Mouse (Mus musculus): ENCODE measurements around the gene Prtn3. TPM values are rescaled to one million over a fixed set of nuclear protein-coding genes. Genes with fewer than 3 reads are reported as not detected.

Gene Prtn3
- polyA plus RNA-seq, 1 experiment from 2014 or later: 3.5 TPM

DNA sequence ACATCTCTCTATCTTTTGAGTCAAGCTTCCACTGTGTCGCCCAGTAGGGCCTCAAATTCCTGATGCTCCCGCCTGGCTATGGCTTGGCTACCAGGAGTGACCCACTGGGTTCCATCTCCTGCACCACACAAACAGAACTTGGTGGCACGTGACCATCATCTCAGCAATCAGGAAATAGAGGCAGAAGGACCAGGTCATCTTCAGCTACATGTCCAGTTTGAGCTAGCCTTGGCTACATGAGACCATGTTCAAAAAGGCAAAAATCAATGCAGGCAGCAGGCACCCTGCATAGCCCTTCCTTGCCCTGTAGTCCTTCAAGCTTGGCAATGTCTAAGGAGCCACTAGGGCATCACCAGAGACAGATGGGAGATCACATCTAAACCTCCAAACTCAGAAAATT is 34.2 kb upstream of the Prtn3 start:
- Histone ChIP-seq H3K4me2 (peak overlapping the region; percentile 80), H3K27me3 (ENCODE audit: insufficient read depth, low read length) (no peaks in the 10 kb centered on the region), H3K36me3 (ENCODE audit: insufficient read depth) (no peaks in the 10 kb centered on the region), H3K27ac (ENCODE audit: low read depth) (peak overlapping the region; percentile 94), H3K9ac (no peak overlapping the region), H3K4me1 (ENCODE audit: insufficient read depth) (peaks cover 9% of the 10 kb centered on the region; the same call in 1 of the 2 replicates), H3K9me3 (ENCODE audit: low read depth, low read length) (no peaks in the 10 kb centered on the region), H3K4me3 (ENCODE audit: low read depth, low read length) (no peak overlapping the region)
- ATAC-seq (ENCODE audit: insufficient read depth) (0 out of 2 replicates have a peak, but pooled peaks have one; percentile 5), DNase-seq (no peak)
- TF ChIP-seq CTCF (IDR thresholded peaks at IDR 0.05; ENCODE audit: low read depth): no peak
- 84% methylated on average over 3 of the region's 3 CpGs for WGBS

GRCm38 (mm10) chr10:79840644-79841551 is 33.4 kb upstream of the Prtn3 start:
- peak overlapping the region; percentile 80 for H3K4me2 ChIP-seq
- H3K27me3 ChIP-seq (ENCODE audit: insufficient read depth, low read length): no peaks in the 10 kb centered on the region
- H3K27ac ChIP-seq (ENCODE audit: low read depth): peak overlapping the region; percentile 94
- H3K36me3 ChIP-seq (ENCODE audit: insufficient read depth): no peaks in the 10 kb centered on the region
- peak; percentile 39; the same call in 1 of the 2 replicates for TF ChIP-seq CTCF (IDR thresholded peaks at IDR 0.05; ENCODE audit: low read depth)
- H3K4me3 ChIP-seq (ENCODE audit: low read depth, low read length): peak overlapping the region; percentile 38
- H3K4me1 ChIP-seq (ENCODE audit: insufficient read depth): peaks cover 9% of the 10 kb centered on the region; the same call in 1 of the 2 replicates
- WGBS: under 1% methylated on average over 24 of the region's 24 CpGs
- ATAC-seq (ENCODE audit: insufficient read depth): peak; percentile 95
- peak; percentile 91 for DNase-seq
- H3K9ac ChIP-seq: peak overlapping the region; percentile 59
- no peaks in the 10 kb centered on the region for H3K9me3 ChIP-seq (ENCODE audit: low read depth, low read length)

GRCm38 (mm10) chr10:79842322-79842721 is 32.0 kb upstream of the Prtn3 start:
- TF ChIP-seq CTCF (IDR thresholded peaks at IDR 0.05; ENCODE audit: low read depth): no peak
- ATAC-seq (ENCODE audit: insufficient read depth) (no peak), DNase-seq (no peak)
- Histone ChIP-seq H3K27me3 (ENCODE audit: insufficient read depth, low read length) (no peaks in the 10 kb centered on the region), H3K4me1 (ENCODE audit: insufficient read depth) (peaks cover 9% of the 10 kb centered on the region; the same call in 1 of the 2 replicates), H3K36me3 (ENCODE audit: insufficient read depth) (no peaks in the 10 kb centered on the region), H3K9ac (no peak overlapping the region), H3K9me3 (ENCODE audit: low read depth, low read length) (no peaks in the 10 kb centered on the region), H3K27ac (ENCODE audit: low read depth) (peak overlapping the region; percentile 21; the same call in 1 of the 2 replicates), H3K4me3 (ENCODE audit: low read depth, low read length) (no peak overlapping the region), H3K4me2 (no peak overlapping the region)
- WGBS: 59% methylated on average over 3 of the region's 3 CpGs

DNA sequence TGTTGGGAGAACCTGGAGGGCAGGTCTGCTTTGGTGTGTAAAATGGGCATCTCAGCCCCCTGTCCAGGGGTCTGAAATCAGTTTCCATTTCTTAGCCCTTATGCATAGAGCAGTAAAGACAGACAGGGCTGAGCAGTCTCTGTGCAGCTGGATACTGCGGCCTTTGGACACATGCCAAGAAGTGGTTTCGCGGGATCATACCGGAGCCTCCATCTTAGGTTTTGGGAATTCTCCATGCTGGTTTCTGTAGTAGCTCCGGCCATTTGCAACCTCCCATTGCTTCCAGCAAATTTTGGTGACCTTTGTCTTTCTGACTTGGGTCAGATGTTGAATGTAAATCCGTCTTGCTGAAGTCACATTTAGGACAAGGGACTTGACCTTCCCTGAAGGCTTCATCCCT is 30.8 kb upstream of the Prtn3 start:
- DNase-seq: peak; percentile 88
- Histone ChIP-seq H3K9ac (no peak overlapping the region), H3K27me3 (ENCODE audit: insufficient read depth, low read length) (no peaks in the 10 kb centered on the region), H3K4me1 (ENCODE audit: insufficient read depth) (peaks cover 9% of the 10 kb centered on the region; the same call in 1 of the 2 replicates), H3K36me3 (ENCODE audit: insufficient read depth) (no peaks in the 10 kb centered on the region), H3K27ac (ENCODE audit: low read depth) (peak overlapping the region; percentile 36; the same call in 1 of the 2 replicates), H3K4me2 (peak overlapping the region; percentile 10; the same call in 1 of the 2 replicates), H3K9me3 (ENCODE audit: low read depth, low read length) (no peaks in the 10 kb centered on the region), H3K4me3 (ENCODE audit: low read depth, low read length) (no peak overlapping the region)
- 33% methylated on average over 6 of the region's 6 CpGs for WGBS
- ATAC-seq (ENCODE audit: insufficient read depth): no peak
- TF ChIP-seq CTCF (IDR thresholded peaks at IDR 0.05; ENCODE audit: low read depth): no peak

DNA sequence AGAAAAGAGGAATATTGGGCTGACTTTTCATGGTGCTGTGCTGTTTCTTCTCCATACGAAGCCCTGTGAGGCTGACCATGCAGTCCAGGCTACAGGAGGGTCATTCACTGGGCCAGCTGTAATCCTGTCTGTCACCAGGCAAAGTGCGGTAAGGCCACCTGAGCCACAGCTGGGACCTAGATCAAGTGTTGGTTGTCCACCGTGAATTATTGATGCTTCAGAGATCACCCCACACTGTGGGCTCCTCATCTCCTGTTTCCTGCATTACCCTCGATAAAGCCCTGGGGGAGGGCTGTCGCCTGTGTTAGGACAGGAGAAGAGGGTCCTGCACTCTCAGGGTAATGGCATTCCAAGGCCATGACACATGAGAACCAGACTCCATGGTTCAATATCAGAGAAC is 27.7 kb upstream of the Prtn3 start:
- Histone ChIP-seq H3K36me3 (ENCODE audit: insufficient read depth) (no peaks in the 10 kb centered on the region), H3K9ac (no peak overlapping the region), H3K27me3 (ENCODE audit: insufficient read depth, low read length) (no peaks in the 10 kb centered on the region), H3K27ac (ENCODE audit: low read depth) (no peak overlapping the region), H3K4me3 (ENCODE audit: low read depth, low read length) (no peak overlapping the region), H3K9me3 (ENCODE audit: low read depth, low read length) (no peaks in the 10 kb centered on the region), H3K4me1 (ENCODE audit: insufficient read depth) (peaks cover 12% of the 10 kb centered on the region; the same call in 1 of the 2 replicates), H3K4me2 (no peak overlapping the region)
- ATAC-seq (ENCODE audit: insufficient read depth): no peak
- no peak for TF ChIP-seq CTCF (IDR thresholded peaks at IDR 0.05; ENCODE audit: low read depth)
- no peak for DNase-seq
- WGBS: 42% methylated on average over 5 of the region's 5 CpGs

DNA sequence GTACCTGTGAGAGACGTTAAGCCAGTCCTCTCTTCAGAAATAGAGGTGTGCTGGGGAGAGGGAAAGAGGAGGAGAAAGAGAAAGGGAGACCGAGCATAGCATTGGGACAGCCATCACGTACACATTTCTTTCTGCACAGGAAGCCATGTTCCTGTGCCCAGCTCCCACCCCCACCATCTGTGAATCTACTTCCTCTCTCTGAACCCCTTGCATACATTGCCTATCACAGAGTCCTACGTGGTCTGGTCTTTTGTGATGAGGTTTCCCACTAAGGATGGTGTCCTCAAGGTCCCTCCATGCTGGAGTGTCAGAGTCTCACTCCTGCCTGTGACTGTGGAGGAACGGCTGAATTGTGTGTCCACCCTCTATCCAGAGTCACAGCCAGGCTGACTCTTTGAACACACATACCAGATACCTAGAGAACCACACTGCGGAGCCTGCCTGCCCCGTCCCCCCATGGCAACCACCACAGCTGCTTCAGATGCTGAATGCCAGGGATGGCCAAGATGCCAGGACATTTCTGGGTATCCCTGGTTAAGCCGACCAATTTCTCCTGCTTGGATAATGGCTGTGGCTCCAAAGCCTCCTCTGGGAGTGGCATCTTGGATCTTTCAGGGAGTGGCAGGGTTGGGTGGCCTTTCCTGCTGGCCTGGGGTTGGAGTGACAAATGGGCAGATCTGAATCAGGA is 24.2 kb upstream of the Prtn3 start:
- Histone ChIP-seq H3K36me3 (ENCODE audit: insufficient read depth) (no peaks in the 10 kb centered on the region), H3K4me1 (ENCODE audit: insufficient read depth) (peaks cover 19% of the 10 kb centered on the region), H3K4me2 (no peak overlapping the region), H3K27ac (ENCODE audit: low read depth) (peak overlapping the region; percentile 30; the same call in 1 of the 2 replicates), H3K9me3 (ENCODE audit: low read depth, low read length) (no peaks in the 10 kb centered on the region), H3K27me3 (ENCODE audit: insufficient read depth, low read length) (no peaks in the 10 kb centered on the region), H3K9ac (peak overlapping the region; percentile 6; the same call in 1 of the 2 replicates), H3K4me3 (ENCODE audit: low read depth, low read length) (no peak overlapping the region)
- no peak for DNase-seq
- TF ChIP-seq CTCF (IDR thresholded peaks at IDR 0.05; ENCODE audit: low read depth): no peak
- 69% methylated on average over 8 of the region's 8 CpGs for WGBS
- no peak for ATAC-seq (ENCODE audit: insufficient read depth)

All from lung, embryonic 14.5 days (tissue).